Mouse (Mus musculus) T-cell, adult 66 days (primary cell): ENCODE data around the gene Vmn1r65. TPM values are rescaled to one million over a fixed set of nuclear protein-coding genes. Genes with fewer than 3 reads are reported as not detected.

Experiments used
- total RNA-seq, 2 experiments: library from RNA; stranded (reverse); gene quantifications; 3 replicates in 1 of 2; 4 replicates in 1 of 2; pipeline ENCODE4 v1.2.4; 2023

Vmn1r65 gene
- total RNA-seq: not detected

DNA sequence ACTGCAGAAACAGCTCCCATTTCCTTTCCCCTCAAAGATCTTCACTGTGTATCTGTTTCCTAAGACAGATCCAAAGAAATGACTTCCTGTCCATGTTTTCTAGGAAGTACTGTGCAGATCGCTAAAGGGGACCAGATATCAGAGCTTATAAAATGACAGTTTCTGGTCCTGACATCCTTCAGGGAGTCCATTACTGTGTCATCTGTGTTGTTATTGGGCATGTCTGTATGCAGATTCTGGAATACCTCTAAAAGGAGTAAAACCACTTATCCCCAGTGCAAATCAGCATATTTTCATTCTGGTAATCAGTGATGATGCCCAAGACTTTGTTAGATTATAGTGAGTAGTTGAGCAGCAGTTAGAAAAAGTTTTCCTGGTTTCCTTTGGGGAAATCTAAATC, at the start of gene Vmn1r65:
TSS of gene Vmn1r65 (minus strand) at position 101 of the 400 bp plus-strand sequence.

DNA sequence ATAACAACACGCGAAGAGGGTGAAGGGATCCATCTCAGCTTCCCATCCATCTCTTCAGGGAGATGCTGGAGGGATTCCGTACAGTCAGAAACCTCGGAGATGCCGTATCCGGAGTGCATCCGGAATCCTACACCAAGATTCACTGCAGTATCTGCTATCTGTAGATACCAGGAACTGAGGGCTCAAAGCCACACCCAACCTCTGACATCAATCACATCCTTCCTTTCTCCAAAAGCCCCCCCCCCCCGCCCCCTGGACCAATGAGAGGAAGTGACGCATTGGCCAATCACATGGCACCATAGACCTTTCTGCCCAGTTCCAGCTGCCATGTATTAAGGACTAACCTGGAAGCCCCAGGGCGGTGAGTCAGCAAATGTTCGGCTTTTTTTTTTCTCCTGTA, 34.1 kb upstream of the Vmn1r65 start, which contains the start of gene Nlrp4c:
TSS of gene Nlrp4c (plus strand) at position 301 of the 400 bp plus-strand sequence.

Other genes with a start within 250 kb of the Vmn1r65 start
- gene Vmn1r63, start 205.6 kb downstream of the Vmn1r65 start, total RNA-seq: not detected
- not detected for gene Vmn1r64, start 126.5 kb downstream of the Vmn1r65 start, total RNA-seq
- gene Nlrp4c, start 34.2 kb upstream of the Vmn1r65 start, total RNA-seq: not detected
- gene Zfp787, start 145.0 kb upstream of the Vmn1r65 start, total RNA-seq: 10 to 100 TPM; 26.3 to 35.3 TPM
- 10 to 100 TPM; 29.4 to 32.8 TPM for gene Zfp444, start 161.2 kb upstream of the Vmn1r65 start, total RNA-seq
- not detected for gene Galp, start 186.1 kb upstream of the Vmn1r65 start, total RNA-seq
- not detected for gene Zscan5b, start 211.3 kb upstream of the Vmn1r65 start, total RNA-seq
- not detected for gene Epp13, start 241.7 kb upstream of the Vmn1r65 start, total RNA-seq